Mouse (Mus musculus) MEL (cell line): ENCODE results near the gene Gpr18. TPM values are rescaled to one million over a fixed set of nuclear protein-coding genes. Genes with fewer than 3 reads are reported as not detected.

Source experiments
- DNase-seq: peaks from one replicate; pipeline ENCODE4 v3.0.0; 2011; ENCODE audit warnings: low read depth, low spot score
- H3K27ac ChIP-seq: 2 replicates; pipeline ENCODE4 v1.5.1; 2012; ENCODE audit warnings: low read depth, mild to moderate bottlenecking, control low read depth, low read length, moderate library complexity; ENCODE audit not compliant: control insufficient read depth
- H3K27me3 ChIP-seq, 2 experiments: fragments of 150-350 bp in 1 of 2; sonication (generic) in 1 of 2; 2 replicates each; pipeline ENCODE4 v1.6.1; 2012; ENCODE audit warnings: low read length in 2 of 2, mild to moderate bottlenecking in 2 of 2, improper control_type of control experiment in 1 of 2, moderate library complexity in 1 of 2; ENCODE audit not compliant: insufficient read depth in 2 of 2, control insufficient read depth in 1 of 2
- H3K36me3 ChIP-seq, 2 experiments: 2 replicates each; pipeline ENCODE4 v1.6.1; 2012 to 2014; ENCODE audit warnings: low read length in 2 of 2, improper control_type of control experiment in 1 of 2, inconsistent platforms in 1 of 2, mild to moderate bottlenecking in 1 of 2; ENCODE audit not compliant: insufficient read depth in 2 of 2, control insufficient read depth in 1 of 2
- H3K4me1 ChIP-seq, 2 experiments: fragments of 150-350 bp in 1 of 2; sonication (generic) in 1 of 2; 2 replicates each; pipeline ENCODE4 v1.6.1; 2012; ENCODE audit warnings: low read length in 2 of 2, improper control_type of control experiment in 1 of 2, mild to moderate bottlenecking in 1 of 2; ENCODE audit not compliant: insufficient read depth in 2 of 2, control insufficient read depth in 1 of 2
- H3K4me3 ChIP-seq, 2 experiments: fragments of 150-350 bp in 1 of 2; sonication (generic) in 1 of 2; 2 replicates each; pipeline ENCODE4 v1.5.1; 2012; ENCODE audit warnings: low read depth in 2 of 2, low read length in 2 of 2, mild to moderate bottlenecking in 2 of 2, moderate library complexity in 2 of 2, control low read depth in 1 of 2, improper control_type of control experiment in 1 of 2; ENCODE audit not compliant: control insufficient read depth in 1 of 2, insufficient read depth in 1 of 2
- H3K79me2 ChIP-seq: 2 replicates; pipeline ENCODE4 v1.6.1; 2012; ENCODE audit warnings: mild to moderate bottlenecking, low read length, moderate library complexity; ENCODE audit not compliant: control insufficient read depth, poor library complexity, insufficient read depth
- H3K9ac ChIP-seq: 2 replicates; pipeline ENCODE4 v1.6.1; 2012; ENCODE audit warnings: low read depth, mild to moderate bottlenecking, control low read depth, low read length, moderate library complexity; ENCODE audit not compliant: control insufficient read depth, poor library complexity, severe bottlenecking
- H3K9me3 ChIP-seq: fragments of 150-350 bp; sonication (generic); replicated peaks from 2 replicates; pipeline ENCODE4 v1.6.1; 2012; ENCODE audit warnings: mild to moderate bottlenecking, low read length, improper control_type of control experiment, moderate library complexity; ENCODE audit not compliant: insufficient read depth
- ETS1 ChIP-seq: IDR thresholded peaks from 2 replicates; pipeline ENCODE4 v1.6.1; 2012; ENCODE audit warnings: low read depth, mild to moderate bottlenecking, inconsistent platforms, low read length, improper control_type of control experiment, moderate library complexity
- GABPA ChIP-seq: IDR thresholded peaks from 2 replicates; pipeline ENCODE4 v1.6.1; 2012; ENCODE audit warnings: low read depth, mild to moderate bottlenecking, inconsistent platforms, low read length, improper control_type of control experiment, moderate library complexity
- GATA1 ChIP-seq: IDR thresholded peaks from 2 replicates; pipeline ENCODE4 v1.6.1; 2011; ENCODE audit warnings: low read depth, low read length, improper control_type of control experiment
- HCFC1 ChIP-seq: IDR thresholded peaks from 2 replicates; pipeline ENCODE4 v1.6.1; 2012; ENCODE audit warnings: low read depth, mild to moderate bottlenecking, inconsistent platforms, low read length, improper control_type of control experiment, moderate library complexity
- KAT2A ChIP-seq: conservative IDR thresholded peaks from 2 replicates; pipeline ENCODE4 v1.6.1; 2012; ENCODE audit warnings: low read depth, low read length, improper control_type of control experiment, inconsistent platforms
- MAZ ChIP-seq: IDR thresholded peaks from 2 replicates; pipeline ENCODE4 v1.6.1; 2012; ENCODE audit warnings: low read depth, mild to moderate bottlenecking, inconsistent platforms, low read length, improper control_type of control experiment
- NELFE ChIP-seq: IDR thresholded peaks from 2 replicates; pipeline ENCODE4 v1.6.1; 2011; ENCODE audit warnings: low read depth, low read length, improper control_type of control experiment
- RCOR1 ChIP-seq: IDR thresholded peaks from 2 replicates; pipeline ENCODE4 v1.6.1; 2012; ENCODE audit warnings: low read depth, mild to moderate bottlenecking, inconsistent platforms, low read length, improper control_type of control experiment
- SIN3A ChIP-seq: IDR thresholded peaks from 2 replicates; pipeline ENCODE4 v1.6.1; 2012; ENCODE audit warnings: low read length, improper control_type of control experiment, inconsistent platforms
- USF2 ChIP-seq, 2 experiments: IDR thresholded peaks; 2 replicates each; pipeline ENCODE4 v1.6.1; 2011 to 2012; ENCODE audit warnings: improper control_type of control experiment in 2 of 2, low read length in 2 of 2, borderline replicate concordance in 1 of 2, inconsistent platforms in 1 of 2, low read depth in 1 of 2, mild to moderate bottlenecking in 1 of 2; ENCODE audit not compliant: insufficient read depth in 1 of 2
- polyA plus RNA-seq, 2 experiments: library from polyadenylated mRNA; stranded (reverse) in 1 of 2; unstranded in 1 of 2; fragments of >175 nt in 1 of 2; fragments of >200 nt in 1 of 2; gene quantifications; 2 replicates each; pipeline versions ENCODE4 v1.2.1 to v1.2.4; 2012; ENCODE audit warnings: low replicate concordance in 2 of 2, low read depth in 1 of 2; ENCODE audit not compliant: insufficient read length in 2 of 2, insufficient read depth in 1 of 2, missing spikeins in 1 of 2
- total RNA-seq: library from RNA; depleted of rRNA; stranded (reverse); fragments of 300-350 nt; gene quantifications from 2 replicates; pipeline ENCODE4 v1.2.3, GENCODE M21; 2012

Gpr18 gene
- total and polyA plus RNA-seq, 3 experiments = 0.06 to 0.15 TPM; not detected in 1

DNA sequence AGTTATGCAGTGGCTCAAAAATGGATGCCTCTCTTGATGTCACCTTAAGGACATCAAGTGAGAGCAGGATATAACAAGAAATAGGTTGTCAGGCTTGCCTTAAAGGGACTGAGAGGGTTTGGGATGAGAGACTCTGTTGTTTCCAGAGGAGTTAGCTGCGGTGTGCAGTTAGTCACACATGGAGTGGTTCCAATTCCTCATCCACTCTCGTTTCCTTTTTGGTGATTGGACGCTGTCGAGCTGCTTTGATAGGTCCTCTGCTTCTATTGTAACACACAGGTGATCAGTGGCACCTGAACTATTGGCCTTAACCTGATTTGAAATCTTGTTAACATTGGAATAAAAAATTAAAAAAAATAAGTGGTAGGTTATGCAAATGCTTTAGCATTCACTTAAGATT, 7.2 kb upstream of the Gpr18 start:
- no peak for TF ChIP-seq KAT2A
- TF ChIP-seq USF2 (IDR thresholded peaks at IDR 0.05; ENCODE audit: borderline replicate concordance in 1 of 2, insufficient read depth in 1 of 2, low read depth in 1 of 2, low read length in 2 of 2) = no peak
- no peak for TF ChIP-seq NELFE
- no peak for TF ChIP-seq MAZ
- Histone ChIP-seq H3K27ac (no peak overlapping the region), H3K9ac (no peak overlapping the region), H3K36me3 (no peaks in the 10 kb centered on the region; a peak in 1 of 4 replicates), H3K27me3 (no peaks in the 10 kb centered on the region), H3K4me3 (no peak overlapping the region), H3K9me3 (no peaks in the 10 kb centered on the region), H3K79me2 (no peaks in the 10 kb centered on the region), H3K4me1 (no peaks in the 10 kb centered on the region)
- DNase-seq = no peak

DNA sequence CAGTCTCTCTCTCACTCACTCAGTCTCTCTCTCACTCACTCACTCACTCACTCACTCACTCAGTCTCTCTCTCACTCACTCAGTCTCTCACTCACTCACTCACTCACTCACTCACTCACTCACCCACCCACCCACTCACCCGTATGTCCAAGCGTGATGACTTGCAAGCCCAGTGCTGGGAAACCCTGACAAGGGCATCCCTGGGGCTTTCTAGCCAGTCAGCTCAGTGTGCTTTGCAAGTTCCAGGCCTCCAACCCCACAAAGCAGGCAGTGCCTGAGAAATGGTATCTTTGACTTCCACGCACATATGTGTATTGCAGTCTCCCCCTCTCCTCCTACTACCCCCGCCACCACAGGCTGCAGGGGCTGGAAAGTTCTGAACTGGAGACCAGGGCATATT, 6.4 kb upstream of the Gpr18 start:
- no peak for TF ChIP-seq GABPA
- no peaks in the 10 kb centered on the region for H3K27me3 ChIP-seq
- no peak for DNase-seq
- no peaks in the 10 kb centered on the region for H3K9me3 ChIP-seq
- H3K79me2 ChIP-seq = no peaks in the 10 kb centered on the region
- H3K9ac ChIP-seq = no peak overlapping the region
- no peak overlapping the region for H3K27ac ChIP-seq
- no peaks in the 10 kb centered on the region for H3K4me1 ChIP-seq
- H3K36me3 ChIP-seq = no peaks in the 10 kb centered on the region; a peak in 1 of 4 replicates
- no peak overlapping the region for H3K4me3 ChIP-seq

DNA sequence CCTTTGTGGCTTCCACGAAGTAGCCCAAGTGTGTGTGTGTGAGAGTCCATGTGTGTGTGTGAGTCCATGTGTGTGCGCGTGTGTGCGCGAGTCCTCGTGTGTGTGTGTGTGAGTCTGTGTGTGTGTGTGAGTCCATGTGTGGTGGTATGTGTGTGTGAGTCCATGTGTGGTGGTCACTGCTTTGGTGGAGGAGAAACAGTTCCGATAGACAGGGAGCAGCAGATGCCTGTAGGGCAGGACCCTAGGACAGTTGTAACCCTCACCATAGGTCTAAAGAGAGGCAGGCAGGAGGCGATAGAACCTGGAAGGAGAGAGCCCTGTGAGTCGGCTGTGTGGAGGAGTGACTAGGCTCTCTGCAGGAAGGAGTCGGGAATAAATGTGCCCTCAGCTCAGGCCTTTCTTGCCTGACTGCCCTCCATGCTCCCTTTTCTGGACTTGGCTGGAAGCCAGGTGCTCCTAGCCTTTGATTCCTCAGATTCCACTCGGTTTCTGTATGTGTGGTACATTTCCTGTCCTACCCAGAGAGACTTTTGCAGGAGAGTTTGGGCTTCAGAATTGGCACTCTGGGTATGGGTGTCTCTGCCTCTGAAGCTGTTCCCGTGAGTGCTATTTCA, 5.0 kb upstream of the Gpr18 start:
- DNase-seq = no peak
- Histone ChIP-seq H3K36me3 (peaks cover 0 to 3% of the 10 kb centered on the region in 2 experiments; a peak in 2 of 4 replicates), H3K9ac (no peak overlapping the region), H3K4me3 (no peak overlapping the region), H3K27me3 (no peaks in the 10 kb centered on the region), H3K27ac (no peak overlapping the region), H3K4me1 (no peaks in the 10 kb centered on the region), H3K9me3 (no peaks in the 10 kb centered on the region), H3K79me2 (no peaks in the 10 kb centered on the region)
- TF ChIP-seq SIN3A (no peak), ETS1 (no peak), KAT2A (no peak), NELFE (no peak), HCFC1 (no peak), RCOR1 (no peak), GATA1 (no peak)
